Mouse (Mus musculus) adrenal gland (tissue): ENCODE data around the gene Dad1.

Experiments used
- intact Hi-C: fragments of 180-260 bp; cut with DNase I; formaldehyde crosslinking; loops from one replicate; pipeline ENCODE4 v1.15.1; 2025

The Dad1 gene

DNA sequence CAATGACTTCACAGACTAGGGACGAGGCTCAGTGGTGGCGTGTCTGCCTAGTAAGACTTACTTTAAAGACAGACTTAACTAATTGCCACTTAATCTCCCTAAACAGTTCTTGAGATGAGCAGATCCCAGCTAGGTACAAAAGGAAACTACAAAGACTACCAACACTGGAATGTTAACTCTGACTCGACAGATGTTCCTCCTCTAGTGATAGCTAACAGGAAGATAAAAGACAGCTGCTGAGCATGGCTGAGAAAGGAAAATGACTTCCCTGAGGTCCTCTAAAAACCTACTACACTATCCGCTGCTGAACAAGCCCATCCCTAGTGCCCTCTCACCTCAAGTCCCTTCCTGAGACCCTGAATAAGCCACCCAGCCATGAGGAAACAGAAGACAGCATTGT is 3.8 kb downstream of the Dad1 start:
- intact Hi-C loops, result loop anchor here (5.0 kb wide), 1 partner anchor 267 kb away; the partner anchor contains the start of gene Prmt5

DNA sequence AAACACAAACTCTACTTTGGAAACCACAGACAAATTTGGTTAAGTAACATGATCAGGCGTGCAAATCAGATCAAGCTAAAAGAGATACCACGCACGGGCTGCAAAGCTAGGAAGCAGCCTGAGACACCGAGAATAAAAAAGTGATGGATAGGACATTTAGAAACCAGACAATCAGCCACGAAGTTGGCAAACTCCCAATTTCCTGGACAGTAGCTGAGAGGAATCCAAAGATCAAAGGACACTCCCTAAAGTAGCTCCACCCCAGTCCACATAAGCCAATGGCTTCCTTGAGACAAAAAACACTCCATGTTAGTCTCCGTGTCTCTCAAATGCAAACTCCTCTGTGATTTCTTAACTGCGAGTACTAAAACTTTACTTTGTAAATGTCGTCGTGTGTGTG is 4.6 kb downstream of the Dad1 start:
- intact Hi-C loops, result no loop called here

GRCm38 (mm10) chr14:54246232-54246631 is 7.7 kb downstream of the Dad1 start:
- intact Hi-C loops, result no loop called here

- intact Hi-C loops, result no loop called here
Measured at GRCm38 (mm10) chr14:54244183-54244582, 9.7 kb downstream of the Dad1 start.

DNA sequence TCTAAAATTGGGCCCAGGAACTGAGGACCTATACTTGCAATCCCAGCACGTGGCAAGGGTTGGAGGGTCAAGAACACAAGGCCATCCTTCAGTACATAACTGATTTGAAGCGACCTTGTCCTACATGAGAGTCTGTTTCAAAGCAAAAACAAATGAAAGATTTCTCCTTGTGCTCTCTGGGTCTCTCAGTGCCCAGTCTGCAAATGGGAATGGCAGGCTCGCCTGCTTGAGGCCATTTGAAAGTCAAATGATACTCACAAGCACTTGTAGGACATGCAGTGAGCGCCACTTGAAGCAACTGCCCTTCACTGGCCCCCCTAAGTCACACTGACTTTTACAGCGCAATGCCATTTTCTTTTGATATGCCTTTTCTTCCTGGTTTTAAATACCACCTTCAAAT is 13.4 kb downstream of the Dad1 start:
- intact Hi-C loops, result no loop called here

GRCm38 (mm10) chr14:54239002-54239736 is 14.7 kb downstream of the Dad1 start:
- intact Hi-C loops, result loop anchor here (5.0 kb wide), 1 partner anchor 88 kb away; no protein-coding TSS in a partner anchor

GRCm38 (mm10) chr14:54236881-54237280 is 17.0 kb downstream of the Dad1 start:
- intact Hi-C loops, result loop anchor here (5.0 kb wide), 1 partner anchor 90 kb away; no protein-coding TSS in a partner anchor

DNA sequence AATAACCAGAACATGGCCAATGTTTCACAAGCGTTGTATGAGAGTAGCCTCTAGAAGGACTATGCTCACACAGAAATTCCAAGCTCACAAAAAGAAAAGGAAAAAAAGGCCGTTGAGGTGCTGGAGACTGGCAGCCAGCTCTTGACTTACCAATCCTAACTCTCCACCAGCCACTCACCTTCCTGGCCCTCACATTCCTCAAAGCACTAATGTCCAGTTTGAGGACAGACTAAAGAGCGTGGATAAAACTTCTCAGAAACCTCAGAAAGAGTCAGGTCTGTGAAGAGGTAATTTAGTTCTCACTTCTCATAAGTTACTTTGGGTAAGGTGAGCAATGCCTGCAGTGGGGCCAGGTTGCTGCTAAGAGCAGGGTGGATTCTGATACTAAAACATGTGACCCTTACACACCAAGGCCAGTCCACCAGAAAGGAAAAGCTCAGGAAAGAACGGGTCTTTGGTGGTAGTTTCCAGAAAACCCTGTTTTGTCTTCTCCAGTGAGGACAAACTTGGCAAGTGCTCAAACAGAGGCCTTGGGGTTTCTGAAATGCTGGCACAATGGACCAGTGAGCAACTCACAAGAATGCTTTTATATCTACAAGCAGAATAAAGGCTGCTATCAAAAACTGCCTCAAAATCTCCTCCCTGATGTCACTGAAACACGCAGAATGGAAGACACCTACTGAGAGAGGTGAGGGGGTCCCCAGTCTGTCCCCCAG is 17.9 kb downstream of the Dad1 start:
- intact Hi-C loops, result loop anchor here (5.0 kb wide), 1 partner anchor 91 kb away; no protein-coding TSS in a partner anchor

DNA sequence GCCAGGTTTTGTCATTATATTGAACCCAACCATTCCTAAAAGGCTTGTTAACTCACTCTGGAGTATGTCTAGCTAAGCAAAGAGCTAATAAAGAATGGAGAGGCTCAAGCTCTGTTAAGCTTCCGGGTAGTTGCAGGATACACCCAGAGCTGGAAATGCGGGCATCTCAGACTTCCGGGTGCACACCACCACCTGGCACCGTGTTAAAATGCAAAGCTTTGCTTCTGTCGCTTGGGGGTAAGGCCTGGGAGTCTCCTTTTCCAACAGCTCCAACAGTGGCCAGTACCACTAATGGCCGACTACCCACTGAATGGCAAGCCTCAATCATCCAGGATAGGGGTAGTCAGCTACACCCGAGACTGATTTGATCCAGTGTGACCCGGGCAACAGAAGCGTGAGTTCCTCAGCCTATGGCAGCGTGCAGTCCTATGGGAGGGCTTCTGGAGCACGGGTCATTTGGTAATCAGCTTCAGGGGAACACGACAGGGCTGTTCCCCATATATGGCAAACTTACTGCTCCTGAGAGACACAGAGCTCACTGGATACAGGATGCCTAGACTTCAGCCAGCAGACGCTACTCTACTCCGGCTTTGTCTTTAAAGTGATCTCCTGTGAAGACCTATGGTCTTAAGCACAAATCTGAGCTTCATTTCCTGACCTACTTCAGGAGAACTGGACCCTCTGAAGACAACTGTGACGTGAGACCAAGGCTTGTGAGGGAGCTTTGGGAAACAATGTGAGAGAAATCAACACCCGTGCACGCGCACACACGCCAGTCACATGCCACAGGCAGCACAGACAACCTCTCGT is 19.5 kb downstream of the Dad1 start:
- intact Hi-C loops, result loop anchor here (5.0 kb wide), 1 partner anchor 93 kb away; no protein-coding TSS in a partner anchor

- intact Hi-C loops, result no loop called here
Measured at GRCm38 (mm10) chr14:54233559-54234143, 20.3 kb downstream of the Dad1 start.

- intact Hi-C loops, result no loop called here
Measured at GRCm38 (mm10) chr14:54232811-54233558, 20.9 kb downstream of the Dad1 start.

DNA sequence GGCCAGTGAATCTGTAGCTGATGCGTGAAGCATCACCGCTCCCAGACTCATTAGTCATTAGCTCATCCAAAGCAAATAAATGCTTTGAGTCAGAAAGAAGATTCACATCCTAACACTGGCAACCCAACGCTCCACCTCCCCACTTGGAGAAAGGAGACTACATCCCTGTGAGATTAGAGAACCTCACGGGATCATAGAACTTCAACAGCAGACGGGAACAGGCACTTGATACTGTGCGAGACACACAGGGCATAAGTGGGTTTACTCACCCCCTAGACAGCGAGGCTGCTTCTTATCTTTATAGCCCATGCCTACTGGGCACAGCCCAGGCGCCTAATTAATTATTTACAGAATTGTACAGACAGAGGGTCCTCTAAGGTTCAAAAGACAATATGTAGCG is 21.8 kb downstream of the Dad1 start:
- intact Hi-C loops, result no loop called here

- intact Hi-C loops, result no loop called here
Measured at GRCm38 (mm10) chr14:54231176-54231956, 22.5 kb downstream of the Dad1 start.

- intact Hi-C loops, result no loop called here
Measured at GRCm38 (mm10) chr14:54230638-54231150, 23.2 kb downstream of the Dad1 start.

- intact Hi-C loops, result loop anchor here (2.0 to 5.0 kb wide), 4 partner anchors 117 to 267 kb away; no protein-coding TSS in a partner anchor
Measured at GRCm38 (mm10) chr14:54229849-54230248, 24.1 kb downstream of the Dad1 start.

- intact Hi-C loops, result loop anchor here (2.0 to 5.0 kb wide), 4 partner anchors 118 to 268 kb away; no protein-coding TSS in a partner anchor
Measured at GRCm38 (mm10) chr14:54228933-54229713, 24.8 kb downstream of the Dad1 start.

DNA sequence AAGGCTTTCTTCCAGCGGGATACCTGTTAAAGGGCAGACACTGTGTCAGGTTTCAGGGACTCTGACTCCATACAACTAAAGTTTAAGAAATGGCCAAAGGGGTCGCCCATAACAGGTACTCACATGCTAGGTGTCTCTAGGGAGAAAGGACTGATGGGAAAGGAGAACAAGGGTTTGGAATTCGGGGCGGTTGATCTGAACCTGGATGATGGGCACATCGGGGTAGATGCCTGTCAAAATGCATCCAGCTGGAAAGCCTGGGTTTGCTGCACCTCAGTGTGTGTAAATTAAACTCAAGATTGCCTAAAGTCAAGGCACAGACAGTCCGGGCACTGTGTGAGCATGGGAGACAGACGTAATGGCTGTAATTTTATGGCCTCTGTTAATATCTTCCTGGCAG is 25.4 kb downstream of the Dad1 start:
- intact Hi-C loops, result loop anchor here (2.0 to 5.0 kb wide), 4 partner anchors 119 to 269 kb away; no protein-coding TSS in a partner anchor

- intact Hi-C loops, result loop anchor here (2.0 to 5.0 kb wide), 4 partner anchors 119 to 269 kb away; no protein-coding TSS in a partner anchor
Measured at GRCm38 (mm10) chr14:54227911-54228451, 25.9 kb downstream of the Dad1 start.
